Mouse (Mus musculus) lung, embryonic 16.5 days (tissue): ENCODE data around the gene Bcas3. TPM values are rescaled to one million over a fixed set of nuclear protein-coding genes. Genes with fewer than 3 reads are reported as not detected.

ENCODE experiments used
- ATAC-seq: fragments of 200-750 bp; cut with Nextera tagmentation; 2 replicates; pipeline ENCODE4 v1.8.0; 2017; ENCODE audit warnings: low read depth, mild to moderate bottlenecking, moderate library complexity
- H3K27ac ChIP-seq: fragments of 300-500 bp; sonication (generic); 2 replicates; pipeline ENCODE4 v1.5.1; 2014; ENCODE audit warnings: mild to moderate bottlenecking, control low read depth, low read length
- H3K27me3 ChIP-seq: fragments of 300-500 bp; sonication (generic); 2 replicates; pipeline ENCODE4 v1.6.1; 2014; ENCODE audit warnings: low read depth, low read length, mixed read lengths; ENCODE audit not compliant: control insufficient read depth, insufficient read depth
- H3K36me3 ChIP-seq: fragments of 300-500 bp; sonication (generic); 2 replicates; pipeline ENCODE4 v1.6.1; 2014; ENCODE audit warnings: low read length; ENCODE audit not compliant: control insufficient read depth, insufficient read depth
- H3K4me1 ChIP-seq: fragments of 300-500 bp; sonication (generic); replicated peaks from 2 replicates; pipeline ENCODE4 v1.6.1; 2014; ENCODE audit warnings: low read length, mixed read lengths; ENCODE audit not compliant: control insufficient read depth, insufficient read depth
- H3K4me2 ChIP-seq: fragments of 300-500 bp; sonication (generic); 2 replicates; pipeline ENCODE4 v1.6.1; 2014; ENCODE audit warnings: low read depth, low read length, control low read depth
- H3K4me3 ChIP-seq: fragments of 300-500 bp; sonication (generic); 2 replicates; pipeline ENCODE4 v1.5.1; 2014; ENCODE audit warnings: mild to moderate bottlenecking, low read length, control low read depth
- H3K9ac ChIP-seq: fragments of 300-500 bp; sonication (generic); 2 replicates; pipeline ENCODE4 v1.6.1; 2014; ENCODE audit warnings: low read length, control low read depth
- H3K9me3 ChIP-seq: fragments of 300-500 bp; sonication (generic); 2 replicates; pipeline ENCODE4 v1.6.1; 2016; ENCODE audit warnings: low read length; ENCODE audit not compliant: control insufficient read depth
- WGBS: fragments of 180-500 bp; shearing (Covaris S2); extraction: QIAGEN DNeasy Blood & Tissue Kit; methylation state at CpG from one replicate; pipeline ENCODE4 v1.1.7; 2014; 5-methylcytosine and 5-hydroxymethylcytosine counted together
- polyA plus RNA-seq: library from polyadenylated mRNA; unstranded; fragments of >200 nt; fragmentation: Nextera tagmentation; extraction: Ambion mirVana; gene quantifications from 2 replicates; pipeline ENCODE4 v1.2.1, GENCODE M21; 2015

Gene Bcas3
- polyA plus RNA-seq, 1 experiment from 2014 or later: 38.4 TPM

DNA sequence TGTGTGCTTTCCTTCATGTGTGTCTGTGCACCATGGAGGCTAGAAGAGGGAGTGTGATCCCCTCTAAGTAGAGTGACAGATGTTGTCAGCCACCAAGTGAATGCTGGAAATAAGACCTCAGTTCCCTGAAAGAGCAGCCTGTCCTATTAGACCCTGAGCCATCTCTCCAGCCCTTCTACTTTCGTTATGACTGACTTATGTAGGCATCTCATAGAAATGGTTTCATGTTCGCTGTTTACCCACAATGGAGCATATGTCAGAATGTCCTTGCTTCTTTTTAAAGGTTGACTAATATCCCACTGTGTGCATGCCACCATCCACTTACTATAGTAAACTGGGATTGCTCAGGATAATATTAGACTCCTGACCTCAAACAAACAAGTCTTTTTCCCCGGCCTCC, 13.2 kb downstream of the Bcas3 start:
- H3K4me2 ChIP-seq: no peak overlapping the region
- no peak overlapping the region for H3K27ac ChIP-seq
- H3K4me3 ChIP-seq: no peak overlapping the region
- H3K36me3 ChIP-seq: peaks cover 5% of the 10 kb centered on the region; the same call in 1 of the 2 replicates
- no peaks in the 10 kb centered on the region for H3K9me3 ChIP-seq
- H3K9ac ChIP-seq: no peak overlapping the region
- whole genome bisulfite sequencing: 86% methylated on average over 3 of the region's 3 CpGs
- H3K4me1 ChIP-seq: no peaks in the 10 kb centered on the region
- H3K27me3 ChIP-seq: no peaks in the 10 kb centered on the region
- ATAC-seq: no peak

- no peak for ATAC-seq
- Histone ChIP-seq H3K9ac (no peak overlapping the region), H3K27me3 (no peaks in the 10 kb centered on the region), H3K9me3 (no peaks in the 10 kb centered on the region), H3K36me3 (peaks cover 2% of the 10 kb centered on the region; the same call in 1 of the 2 replicates), H3K4me2 (no peak overlapping the region), H3K27ac (no peak overlapping the region), H3K4me1 (no peaks in the 10 kb centered on the region), H3K4me3 (no peak overlapping the region)
- 81% methylated on average over 3 of the region's 3 CpGs for WGBS
Measured at GRCm38 (mm10) chr11:85367823-85368222, 14.9 kb downstream of the Bcas3 start.

DNA sequence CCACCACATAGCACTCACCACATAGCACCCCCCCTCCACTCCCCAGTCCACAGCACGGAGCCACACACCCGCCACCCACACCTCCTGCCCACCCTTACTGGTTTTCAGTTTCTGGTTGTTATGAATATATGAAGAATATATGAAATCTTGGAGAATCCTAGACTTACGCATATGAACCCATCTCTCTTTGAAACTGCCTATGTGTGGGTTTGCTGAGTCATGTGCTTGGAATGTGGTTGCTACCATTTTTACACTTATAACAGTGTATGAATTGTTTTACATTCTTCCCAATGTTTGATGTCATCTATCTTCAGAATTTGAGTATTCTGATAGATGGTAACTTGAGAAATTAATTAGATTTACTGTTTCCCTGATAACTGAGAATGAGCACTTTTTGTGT, 26.1 kb downstream of the Bcas3 start:
- no peak for ATAC-seq
- WGBS: 80% methylated on average over 3 of the region's 3 CpGs

DNA sequence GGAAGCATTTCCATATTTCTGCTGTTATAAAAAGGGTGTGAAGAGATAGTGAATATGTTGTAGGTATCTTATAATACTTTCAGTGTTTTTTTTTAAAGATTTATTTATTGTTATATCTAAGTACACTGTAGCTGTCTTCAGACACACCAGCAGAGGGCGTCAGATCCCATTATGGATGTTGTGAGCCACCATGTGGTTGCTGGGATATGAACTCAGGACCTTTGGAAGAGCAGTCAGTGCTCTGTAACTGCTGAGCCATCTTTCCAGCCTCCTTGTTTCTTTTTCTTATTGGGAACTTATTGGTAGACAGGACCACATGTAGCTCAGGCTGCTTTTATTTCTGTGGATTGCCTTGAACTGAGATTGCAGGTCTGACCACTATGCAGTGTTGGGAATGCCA, 27.1 kb downstream of the Bcas3 start:
- no peak overlapping the region for H3K4me3 ChIP-seq
- peaks cover 3% of the 10 kb centered on the region; the same call in 1 of the 2 replicates for H3K4me1 ChIP-seq
- no peak overlapping the region for H3K4me2 ChIP-seq
- WGBS: 7% methylated on average over 1 of the region's 1 CpGs
- ATAC-seq: no peak
- no peak overlapping the region for H3K9ac ChIP-seq
- no peaks in the 10 kb centered on the region for H3K9me3 ChIP-seq
- no peaks in the 10 kb centered on the region for H3K36me3 ChIP-seq
- no peaks in the 10 kb centered on the region for H3K27me3 ChIP-seq
- no peak overlapping the region for H3K27ac ChIP-seq

More for the DNA sequence above, 26.1 kb downstream of the Bcas3 start:
- Histone ChIP-seq H3K36me3 (no peaks in the 10 kb centered on the region), H3K4me2 (no peak overlapping the region), H3K27ac (no peak overlapping the region), H3K9ac (no peak overlapping the region), H3K4me3 (no peak overlapping the region), H3K4me1 (peaks cover 3% of the 10 kb centered on the region; the same call in 1 of the 2 replicates), H3K27me3 (no peaks in the 10 kb centered on the region), H3K9me3 (no peaks in the 10 kb centered on the region)

DNA sequence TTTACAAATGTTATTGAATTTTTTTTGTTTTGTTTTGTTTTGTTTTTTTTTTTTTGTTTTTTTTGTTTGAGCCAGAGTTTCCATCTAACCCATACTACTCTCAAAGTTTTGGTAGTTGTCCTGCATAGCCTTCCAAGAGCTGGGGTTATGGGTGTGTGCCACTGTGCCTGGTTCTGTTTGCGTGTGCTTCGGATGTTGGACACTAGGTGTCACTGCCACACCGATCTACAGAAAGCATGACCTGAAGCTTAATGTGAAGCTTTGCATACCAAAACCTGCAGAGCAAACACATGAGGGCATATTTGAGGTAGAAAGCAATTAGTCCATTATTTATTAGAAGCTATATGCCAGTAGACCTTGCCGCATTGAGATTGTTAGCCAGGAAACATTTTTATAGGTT, 29.1 kb downstream of the Bcas3 start:
- no peak overlapping the region for H3K4me2 ChIP-seq
- no peak overlapping the region for H3K9ac ChIP-seq
- no peak overlapping the region for H3K27ac ChIP-seq
- no peaks in the 10 kb centered on the region for H3K9me3 ChIP-seq
- 4% methylated on average over 4 of the region's 4 CpGs for WGBS
- ATAC-seq: peak; percentile 65; the same call in 1 of the 2 replicates
- H3K4me3 ChIP-seq: no peak overlapping the region
- no peaks in the 10 kb centered on the region for H3K27me3 ChIP-seq
- no peaks in the 10 kb centered on the region for H3K36me3 ChIP-seq
- H3K4me1 ChIP-seq: peaks cover 3% of the 10 kb centered on the region; the same call in 1 of the 2 replicates

- Histone ChIP-seq H3K4me3 (no peak overlapping the region), H3K36me3 (no peaks in the 10 kb centered on the region), H3K27ac (peak overlapping the region; percentile 60), H3K4me2 (no peak overlapping the region), H3K4me1 (peaks cover 7% of the 10 kb centered on the region; the same call in 1 of the 2 replicates), H3K9ac (no peak overlapping the region; the same call in 1 of the 2 replicates), H3K9me3 (no peaks in the 10 kb centered on the region), H3K27me3 (no peaks in the 10 kb centered on the region)
- ATAC-seq: peak; percentile 81
- 46% methylated on average over 7 of the region's 7 CpGs for WGBS
Measured at GRCm38 (mm10) chr11:85383975-85384821, 31.2 kb downstream of the Bcas3 start.

GRCm38 (mm10) chr11:85392179-85392863, 39.4 kb downstream of the Bcas3 start:
- WGBS: 57% methylated on average over 12 of the region's 12 CpGs
- peaks cover 19% of the 10 kb centered on the region for H3K4me1 ChIP-seq
- H3K9me3 ChIP-seq: no peaks in the 10 kb centered on the region
- H3K27me3 ChIP-seq: no peaks in the 10 kb centered on the region
- peak overlapping the region; percentile 33 for H3K9ac ChIP-seq
- H3K36me3 ChIP-seq: no peaks in the 10 kb centered on the region
- peak overlapping the region; percentile 77 for H3K27ac ChIP-seq
- ATAC-seq: peak; percentile 60; the same call in 1 of the 2 replicates
- no peak overlapping the region for H3K4me2 ChIP-seq
- no peak overlapping the region for H3K4me3 ChIP-seq

- WGBS: 54% methylated on average over 9 of the region's 9 CpGs
- no peak for ATAC-seq
- H3K4me3 ChIP-seq: no peak overlapping the region
- H3K9ac ChIP-seq: peak overlapping the region; percentile 33
- H3K4me1 ChIP-seq: peaks cover 19% of the 10 kb centered on the region
- no peaks in the 10 kb centered on the region for H3K9me3 ChIP-seq
- peak overlapping the region; percentile 77 for H3K27ac ChIP-seq
- H3K4me2 ChIP-seq: no peak overlapping the region
- H3K36me3 ChIP-seq: no peaks in the 10 kb centered on the region
- H3K27me3 ChIP-seq: no peaks in the 10 kb centered on the region
Measured at GRCm38 (mm10) chr11:85392864-85393220, 39.9 kb downstream of the Bcas3 start.

DNA sequence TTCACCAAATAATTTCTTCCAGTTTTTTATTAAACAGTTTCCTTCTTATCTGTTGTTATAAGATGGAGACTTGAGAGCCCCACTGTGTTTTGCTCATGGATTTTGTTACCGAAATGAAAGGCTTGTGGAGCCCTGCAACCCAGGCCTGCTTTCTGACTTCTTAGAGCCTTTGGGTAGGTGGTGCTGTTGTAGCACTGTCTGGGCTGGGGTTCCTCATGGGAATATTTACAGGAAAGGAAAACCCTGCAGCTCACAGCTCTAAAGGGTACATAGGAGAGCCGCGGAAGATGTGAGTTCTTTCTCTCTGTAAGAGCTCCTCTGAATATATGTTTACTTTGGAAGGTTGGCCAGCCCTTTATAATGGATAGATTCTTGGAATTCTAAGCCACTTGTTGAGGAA, 41.0 kb downstream of the Bcas3 start:
- no peak overlapping the region for H3K9ac ChIP-seq
- 31% methylated on average over 3 of the region's 3 CpGs for WGBS
- no peaks in the 10 kb centered on the region for H3K9me3 ChIP-seq
- H3K4me1 ChIP-seq: peaks cover 17% of the 10 kb centered on the region
- H3K27ac ChIP-seq: peak overlapping the region; percentile 48
- peak; percentile 72; the same call in 1 of the 2 replicates for ATAC-seq
- H3K27me3 ChIP-seq: no peaks in the 10 kb centered on the region
- no peaks in the 10 kb centered on the region for H3K36me3 ChIP-seq
- H3K4me3 ChIP-seq: no peak overlapping the region
- no peak overlapping the region for H3K4me2 ChIP-seq
